Mouse (Mus musculus) thymus, postnatal 10 days (tissue): Measurements from ENCODE around the gene Acoxl.
A peak's percentile ranks its signal among the peaks of the same experiment; 100 is the strongest.

Experiments
- DNase-seq, 2 experiments: peaks; one replicate each; pipeline ENCODE4 v3.0.0; 2021; ENCODE audit warnings: low spot score in 2 of 2

The Acoxl gene

GRCm38 (mm10) chr2:127838576-127838975, at the start of gene Acoxl:
Gene Acoxl (plus strand): TSS chr2:127838876.
- no peak for DNase-seq

- peak in 1 of 2 experiments; percentile 6 for DNase-seq
Measured at GRCm38 (mm10) chr2:127789138-127789537, 49.5 kb upstream of the Acoxl start.

GRCm38 (mm10) chr2:127789651-127790270, 48.9 kb upstream of the Acoxl start:
- no peak for DNase-seq

- peak; percentile 73 to 74 for DNase-seq
Measured at GRCm38 (mm10) chr2:127791919-127792603, 46.6 kb upstream of the Acoxl start, which contains the start of gene Mtln. Gene Mtln (minus strand): TSS chr2:127792488.

GRCm38 (mm10) chr2:127831401-127832102, 7.1 kb upstream of the Acoxl start, which contains the start of gene Bub1:
Gene Bub1 (minus strand): TSS chr2:127831865.
- DNase-seq, result peak; percentile 89 to 96

GRCm38 (mm10) chr2:127832103-127832832, 6.4 kb upstream of the Acoxl start:
- no peak for DNase-seq

GRCm38 (mm10) chr2:127832833-127833190, 5.9 kb upstream of the Acoxl start:
- peak in 1 of 2 experiments; percentile 47 for DNase-seq

- DNase-seq, result no peak
Measured at GRCm38 (mm10) chr2:127839425-127839824, 749 bp downstream of the Acoxl start.

- DNase-seq, result no peak
Measured at GRCm38 (mm10) chr2:127841402-127841801, 2.7 kb downstream of the Acoxl start.

GRCm38 (mm10) chr2:127842421-127842820, 3.7 kb downstream of the Acoxl start:
- no peak for DNase-seq

GRCm38 (mm10) chr2:127845346-127845982, 6.8 kb downstream of the Acoxl start:
- DNase-seq, result no peak

- DNase-seq, result no peak
Measured at GRCm38 (mm10) chr2:127846008-127846407, 7.3 kb downstream of the Acoxl start.

GRCm38 (mm10) chr2:127846571-127846970, 7.9 kb downstream of the Acoxl start:
- no peak for DNase-seq

- no peak for DNase-seq
Measured at GRCm38 (mm10) chr2:127850371-127850770, 11.7 kb downstream of the Acoxl start.

- no peak for DNase-seq
Measured at GRCm38 (mm10) chr2:127854332-127854991, 15.8 kb downstream of the Acoxl start.

GRCm38 (mm10) chr2:127864381-127864780, 25.7 kb downstream of the Acoxl start:
- no peak for DNase-seq

- DNase-seq, result peak; percentile 12 to 23
Measured at GRCm38 (mm10) chr2:127881063-127881462, 42.4 kb downstream of the Acoxl start.

- peak; percentile 76 to 92 for DNase-seq
Measured at GRCm38 (mm10) chr2:127889432-127889831, 50.8 kb downstream of the Acoxl start.

- DNase-seq, result no peak
Measured at GRCm38 (mm10) chr2:127889979-127890378, 51.3 kb downstream of the Acoxl start.

- DNase-seq, result peak in 1 of 2 experiments; percentile 9
Measured at GRCm38 (mm10) chr2:127890526-127890925, 51.9 kb downstream of the Acoxl start.

GRCm38 (mm10) chr2:127891056-127891455, 52.4 kb downstream of the Acoxl start:
- no peak for DNase-seq
